Mouse (Mus musculus): ENCODE data around the gene Casp4. TPM values are rescaled to one million over a fixed set of nuclear protein-coding genes. Genes with fewer than 3 reads are reported as not detected.

Casp4 gene
- total RNA-seq, 2 experiments from 2014 or later: 1.00 to 1.9 TPM

Other genes with a start within 250 kb of the Casp4 start
- 1 to 10 TPM in 1 of 2 experiments, under 1 TPM in 1; 0.75 to 1.5 TPM for gene Casp1, start 10.3 kb upstream of the Casp4 start, total RNA-seq (2021)
- 1 to 10 TPM in 1 of 2 experiments, under 1 TPM in 1; 0.53 to 1.1 TPM for gene Casp12, start 36.6 kb downstream of the Casp4 start, total RNA-seq (2021)

All from layer of hippocampus, postnatal 36 days (tissue).